Mouse (Mus musculus) hindbrain, postnatal 0 days (tissue): ENCODE data around the gene Cacna1h. TPM values are rescaled to one million over a fixed set of nuclear protein-coding genes. Genes with fewer than 3 reads are reported as not detected.
A peak's percentile ranks its signal among the peaks of the same experiment; 100 is the strongest.

Source experiments
- ATAC-seq: fragments of 200-750 bp; cut with Nextera tagmentation; 2 replicates; pipeline ENCODE4 v1.8.0; 2017; ENCODE audit warnings: mild to moderate bottlenecking, moderate TSS enrichment, moderate library complexity
- DNase-seq: peaks from one replicate; pipeline ENCODE4 v3.0.0-alpha.2; 2015; ENCODE audit warnings: low spot score
- H3K27ac ChIP-seq: fragments of 300-500 bp; sonication (generic); 2 replicates; pipeline ENCODE4 v1.5.1; 2014; ENCODE audit warnings: mild to moderate bottlenecking
- H3K27me3 ChIP-seq: fragments of 300-500 bp; sonication (generic); 2 replicates; pipeline ENCODE4 v1.6.1; 2014; ENCODE audit warnings: low read length, mixed read lengths; ENCODE audit not compliant: insufficient read depth
- H3K36me3 ChIP-seq: fragments of 300-500 bp; sonication (generic); 2 replicates; pipeline ENCODE4 v1.6.1; 2014; ENCODE audit warnings: low read length, mixed read lengths; ENCODE audit not compliant: insufficient read depth
- H3K4me1 ChIP-seq: fragments of 300-500 bp; sonication (generic); 2 replicates; pipeline ENCODE4 v1.6.1; 2014; ENCODE audit warnings: antibody characterized with exemption, low read length, mixed read lengths; ENCODE audit not compliant: insufficient read depth
- H3K4me2 ChIP-seq: fragments of 300-500 bp; sonication (generic); 2 replicates; pipeline ENCODE4 v1.6.1; 2014; ENCODE audit warnings: low read depth, mild to moderate bottlenecking, low read length, moderate library complexity, mixed read lengths
- H3K4me3 ChIP-seq: fragments of 300-500 bp; sonication (generic); 2 replicates; pipeline ENCODE4 v1.5.1; 2014; ENCODE audit warnings: low read length
- H3K9ac ChIP-seq: fragments of 300-500 bp; sonication (generic); replicated peaks from 2 replicates; pipeline ENCODE4 v1.6.1; 2014; ENCODE audit warnings: mild to moderate bottlenecking, low read length, moderate library complexity, mixed read lengths
- H3K9me3 ChIP-seq: fragments of 300-500 bp; sonication (generic); 2 replicates; pipeline ENCODE4 v1.6.1; 2016; ENCODE audit warnings: low read length, mixed read lengths
- CTCF ChIP-seq: IDR thresholded peaks from 2 replicates; pipeline ENCODE4 v1.5.1; 2016; ENCODE audit warnings: antibody characterized with exemption, control low read depth, low read depth
- WGBS: fragments of 180-500 bp; shearing (Covaris S2); extraction: QIAGEN DNeasy Blood & Tissue Kit; methylation state at CpG from one replicate; pipeline ENCODE4 v1.1.7; 2014; 5-methylcytosine and 5-hydroxymethylcytosine counted together
- polyA plus RNA-seq: library from polyadenylated mRNA; unstranded; fragments of >200 nt; fragmentation: Nextera tagmentation; extraction: Ambion mirVana; gene quantifications from 2 replicates; pipeline ENCODE4 v1.2.1, GENCODE M21; 2015
- total RNA-seq: library from RNA; depleted of rRNA; stranded (reverse); fragments of >200 nt; gene quantifications from 2 replicates; pipeline ENCODE4 v1.2.3, GENCODE M21; 2014

Cacna1h gene
- total and polyA plus RNA-seq, 2 experiments from 2014 or later, result 5.7 to 111 TPM

GRCm38 (mm10) chr17:25418926-25419325, 14.7 kb downstream of the Cacna1h start:
- ATAC-seq (0 out of 2 replicates have a peak, but pooled peaks have one; percentile 19), DNase-seq (peak; percentile 63)
- Histone ChIP-seq H3K36me3 (no peaks in the 10 kb centered on the region), H3K4me3 (no peak overlapping the region), H3K4me2 (no peak overlapping the region), H3K9ac (no peak overlapping the region), H3K9me3 (no peaks in the 10 kb centered on the region), H3K27ac (peak overlapping the region; percentile 41; the same call in 1 of the 2 replicates), H3K4me1 (peaks cover 31% of the 10 kb centered on the region), H3K27me3 (no peaks in the 10 kb centered on the region)
- no peak for TF ChIP-seq CTCF
- 20% methylated on average over 9 of the region's 9 CpGs for WGBS

GRCm38 (mm10) chr17:25417990-25418389, 15.6 kb downstream of the Cacna1h start:
- H3K4me3 ChIP-seq, result no peak overlapping the region
- TF ChIP-seq CTCF, result no peak
- H3K4me2 ChIP-seq, result no peak overlapping the region
- no peak for DNase-seq
- H3K9me3 ChIP-seq, result no peaks in the 10 kb centered on the region
- no peaks in the 10 kb centered on the region for H3K36me3 ChIP-seq
- no peak overlapping the region for H3K27ac ChIP-seq
- WGBS, result 46% methylated on average over 6 of the region's 6 CpGs
- H3K27me3 ChIP-seq, result no peaks in the 10 kb centered on the region
- H3K4me1 ChIP-seq, result peaks cover 31% of the 10 kb centered on the region
- H3K9ac ChIP-seq, result no peak overlapping the region
- no peak for ATAC-seq

- WGBS, result 11% methylated on average over 3 of the region's 3 CpGs
- Histone ChIP-seq H3K27ac (0 out of 2 replicates have a peak overlapping the region, but pooled peaks have one; percentile 32), H3K36me3 (no peaks in the 10 kb centered on the region), H3K4me3 (no peak overlapping the region), H3K9me3 (no peaks in the 10 kb centered on the region), H3K4me2 (no peak overlapping the region), H3K4me1 (peaks cover 32% of the 10 kb centered on the region), H3K9ac (no peak overlapping the region), H3K27me3 (no peaks in the 10 kb centered on the region)
- ATAC-seq (0 out of 2 replicates have a peak, but pooled peaks have one; percentile 16), DNase-seq (peak; percentile 55)
- TF ChIP-seq CTCF, result no peak
Measured at GRCm38 (mm10) chr17:25416219-25416618, 17.4 kb downstream of the Cacna1h start.

GRCm38 (mm10) chr17:25415421-25415913, 18.1 kb downstream of the Cacna1h start:
- TF ChIP-seq CTCF, result no peak
- Histone ChIP-seq H3K27me3 (no peaks in the 10 kb centered on the region), H3K9ac (no peak overlapping the region), H3K4me1 (peaks cover 40% of the 10 kb centered on the region), H3K9me3 (no peaks in the 10 kb centered on the region), H3K36me3 (no peaks in the 10 kb centered on the region), H3K27ac (0 out of 2 replicates have a peak overlapping the region, but pooled peaks have one; percentile 32), H3K4me2 (no peak overlapping the region), H3K4me3 (no peak overlapping the region)
- DNase-seq (peak; percentile 44), ATAC-seq (peak; percentile 64)
- 2% methylated on average over 4 of the region's 6 CpGs for WGBS

- WGBS, result 51% methylated on average over 3 of the region's 3 CpGs
- no peak for TF ChIP-seq CTCF
- no peak overlapping the region for H3K4me3 ChIP-seq
- no peaks in the 10 kb centered on the region for H3K9me3 ChIP-seq
- ATAC-seq, result no peak
- H3K9ac ChIP-seq, result no peak overlapping the region
- H3K27me3 ChIP-seq, result no peaks in the 10 kb centered on the region
- H3K4me2 ChIP-seq, result no peak overlapping the region
- DNase-seq, result no peak
- no peak overlapping the region for H3K27ac ChIP-seq
- H3K4me1 ChIP-seq, result peaks cover 43% of the 10 kb centered on the region
- H3K36me3 ChIP-seq, result no peaks in the 10 kb centered on the region
Measured at GRCm38 (mm10) chr17:25414917-25415316, 18.7 kb downstream of the Cacna1h start.

GRCm38 (mm10) chr17:25414209-25414608, 19.4 kb downstream of the Cacna1h start:
- no peak for DNase-seq
- Histone ChIP-seq H3K4me1 (peaks cover 39% of the 10 kb centered on the region), H3K36me3 (no peaks in the 10 kb centered on the region), H3K9me3 (no peaks in the 10 kb centered on the region), H3K4me3 (no peak overlapping the region), H3K9ac (no peak overlapping the region), H3K27ac (no peak overlapping the region), H3K27me3 (no peaks in the 10 kb centered on the region), H3K4me2 (no peak overlapping the region)
- 62% methylated on average over 4 of the region's 4 CpGs for WGBS
- no peak for ATAC-seq
- TF ChIP-seq CTCF, result no peak

- Histone ChIP-seq H3K36me3 (no peaks in the 10 kb centered on the region), H3K4me3 (no peak overlapping the region), H3K4me2 (no peak overlapping the region), H3K4me1 (peaks cover 45% of the 10 kb centered on the region), H3K9me3 (no peaks in the 10 kb centered on the region), H3K27ac (peak overlapping the region; percentile 49; the same call in 1 of the 2 replicates), H3K27me3 (no peaks in the 10 kb centered on the region), H3K9ac (no peak overlapping the region)
- no peak for TF ChIP-seq CTCF
- ATAC-seq, result no peak
- 43% methylated on average over 4 of the region's 4 CpGs for WGBS
- no peak for DNase-seq
Measured at GRCm38 (mm10) chr17:25411251-25411650, 22.3 kb downstream of the Cacna1h start.
